Mouse (Mus musculus): Measurements from ENCODE around the gene Igsf9.

DNA sequence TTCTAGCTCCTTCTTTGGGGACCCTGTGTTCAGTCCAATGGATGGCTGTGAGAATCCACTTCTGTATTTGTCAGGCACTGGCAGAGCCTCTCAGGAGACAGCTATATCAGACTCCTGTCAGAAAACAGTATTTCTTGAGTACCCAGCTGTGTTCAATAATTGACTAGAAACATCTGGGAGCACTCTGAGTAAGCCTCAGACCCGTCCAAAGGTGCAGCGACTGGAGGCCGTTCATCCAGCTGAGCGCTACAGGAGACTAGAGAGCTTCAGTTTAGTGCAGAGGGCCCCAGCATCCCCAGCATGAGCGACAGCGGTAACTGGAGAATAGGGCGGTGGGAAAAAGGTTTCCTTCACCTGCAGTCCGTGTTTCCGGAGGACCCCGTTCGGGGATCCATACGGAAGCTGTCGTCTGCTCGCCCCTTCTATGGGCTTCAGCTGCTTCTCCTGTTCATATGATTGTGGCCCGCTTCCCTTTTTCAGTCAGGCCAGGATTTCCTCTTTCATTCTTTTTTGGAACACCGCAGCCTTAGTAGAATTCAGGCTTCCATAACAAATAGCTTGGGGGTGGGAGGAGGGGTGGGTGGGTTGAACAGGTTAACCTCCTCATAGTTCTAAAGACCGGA lies 30.6 kb upstream of the Igsf9 start:
- TF ChIP-seq POLR2A (IDR thresholded peaks at IDR 0.05; ENCODE audit: borderline replicate concordance, insufficient read depth, low read length) (no peak), CTCF (IDR thresholded peaks at IDR 0.05; ENCODE audit: borderline replicate concordance, insufficient read depth, low read depth, low read length) (no peak)
